Mouse (Mus musculus): ENCODE measurements at regions not wholly inside any gene's neighbourhood (a gene's known extent, or its start where the extent isn't known, plus 50 kb on each side); places are given as distances from the start of the nearest gene placed in this dataset.

DNA sequence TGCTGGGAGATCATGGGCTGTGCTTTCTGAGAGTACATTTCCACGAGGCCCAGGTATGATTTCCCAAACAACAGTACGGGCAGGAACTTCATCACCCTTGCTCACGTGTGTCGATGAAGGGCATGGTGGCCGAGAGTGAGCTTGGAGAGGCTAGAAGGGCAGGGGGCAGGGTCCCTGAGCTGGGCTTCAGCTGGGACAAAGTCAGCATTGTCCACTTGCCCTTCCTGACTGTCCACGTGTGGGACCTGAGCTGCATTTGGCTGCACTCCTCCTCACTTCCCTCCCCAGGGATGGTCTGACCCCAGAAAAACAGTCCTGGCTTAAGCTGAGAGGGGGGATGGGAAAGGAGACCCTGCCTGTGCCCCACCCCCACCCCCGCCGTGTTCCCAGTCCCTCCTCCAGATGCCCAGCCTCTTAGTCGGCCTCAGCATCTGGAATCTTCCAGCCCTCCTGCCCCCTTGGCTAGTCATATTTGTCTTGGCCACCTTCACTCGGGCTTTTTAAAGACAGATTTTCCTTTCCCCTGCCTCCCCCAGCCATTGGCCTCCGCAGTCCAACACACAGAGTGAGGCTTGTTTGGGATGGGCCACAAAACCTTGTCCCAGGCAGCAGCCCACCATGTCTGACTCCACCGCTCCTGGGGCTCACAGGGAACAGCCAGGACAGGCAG lies 58.6 kb downstream of the Isg20 start:
- no peak for ATAC-seq (replicated peaks; ENCODE audit: low read depth, poor library complexity, severe bottlenecking)

DNA sequence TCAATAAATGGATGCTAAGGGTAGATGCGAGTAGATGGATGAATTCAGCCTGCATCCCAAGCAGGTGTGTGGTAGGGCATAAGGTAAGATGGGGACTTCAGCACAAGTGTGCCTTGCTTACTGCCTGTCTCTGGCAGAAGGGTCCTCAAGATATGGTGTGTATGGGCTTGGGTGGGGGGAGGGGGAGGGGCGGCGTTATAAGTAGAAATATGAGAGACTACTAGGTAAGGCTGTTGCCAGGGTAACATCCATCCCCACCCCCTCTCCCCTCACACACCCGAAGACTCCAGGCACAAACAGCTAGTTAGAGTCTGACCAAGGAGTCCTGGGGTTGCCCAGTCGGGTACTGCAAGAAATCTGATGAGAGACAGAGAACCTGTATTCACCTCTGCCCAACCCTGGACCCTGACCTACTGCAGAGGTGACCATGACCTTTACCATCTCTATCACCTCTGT lies 63.5 kb upstream of the Acan start:
- no peak for ATAC-seq (replicated peaks; ENCODE audit: low read depth, poor library complexity, severe bottlenecking)

DNA sequence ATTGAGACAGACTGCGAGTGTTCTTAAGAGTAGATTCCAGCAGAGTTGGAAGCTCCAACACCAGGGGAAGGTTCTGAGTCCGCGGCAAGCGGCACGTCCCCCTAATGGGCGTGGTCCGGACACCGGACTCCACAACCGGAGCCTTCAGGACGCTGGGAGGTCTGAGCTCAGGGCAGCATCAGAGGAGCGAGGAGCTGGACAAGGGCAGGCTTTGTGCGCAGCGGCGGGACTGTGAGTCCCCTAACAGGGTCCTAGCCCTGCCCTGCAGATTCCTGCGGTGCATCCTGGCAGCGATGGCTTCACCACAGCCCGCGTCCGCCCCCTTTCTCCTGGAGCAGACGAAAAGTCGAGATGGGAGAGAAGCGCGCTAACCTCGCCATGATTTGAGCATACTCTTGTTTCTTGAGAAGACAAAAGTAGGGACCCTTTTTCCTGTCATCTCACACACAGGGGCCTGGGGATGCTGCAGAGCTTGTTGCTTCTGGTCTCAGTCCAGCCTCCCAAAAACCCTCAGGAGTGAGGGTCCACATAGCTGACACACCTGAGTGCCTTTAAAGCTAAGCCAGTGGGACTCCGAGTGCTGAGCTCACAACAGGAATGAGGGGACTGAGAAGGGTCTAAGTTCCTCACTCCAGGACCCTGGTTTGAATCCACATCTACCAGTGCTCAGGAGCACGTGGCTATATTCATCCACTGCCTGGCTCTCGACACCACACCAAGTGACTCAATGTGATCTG lies 62.8 kb upstream of the Acan start:
- 0 out of 2 replicates have a peak, but pooled peaks have one; percentile 36 for ATAC-seq (replicated peaks; ENCODE audit: low read depth, poor library complexity, severe bottlenecking)

- ATAC-seq (replicated peaks; ENCODE audit: low read depth, poor library complexity, severe bottlenecking): no peak
Observed at GRCm38 (mm10) chr7:78992991-78993390, 60.3 kb upstream of the Acan start.

GRCm38 (mm10) chr7:78994134-78994533 lies 59.1 kb upstream of the Acan start:
- no peak for ATAC-seq (replicated peaks; ENCODE audit: low read depth, poor library complexity, severe bottlenecking)

DNA sequence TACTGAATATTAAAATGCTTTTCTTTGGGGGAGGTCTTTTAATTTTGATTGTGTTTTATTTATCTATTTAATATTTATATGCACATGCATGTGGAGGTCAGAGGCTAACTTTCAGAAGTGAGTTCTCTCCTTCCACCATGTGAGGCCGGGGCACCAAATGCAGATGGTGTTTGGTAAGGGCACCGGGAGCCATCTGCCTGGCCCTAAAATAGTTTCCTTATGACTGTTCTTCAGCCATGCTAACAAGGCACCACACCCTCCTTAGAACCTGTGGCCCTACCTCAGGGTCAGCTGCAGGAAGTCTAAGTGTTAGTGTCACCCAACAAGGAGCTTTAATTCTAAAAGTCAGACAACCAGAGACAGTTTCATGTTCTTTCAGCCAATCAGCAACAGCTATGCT lies 58.2 kb upstream of the Acan start:
- no peak for ATAC-seq (replicated peaks; ENCODE audit: low read depth, poor library complexity, severe bottlenecking)

GRCm38 (mm10) chr7:78995820-78996219 lies 57.5 kb upstream of the Acan start:
- ATAC-seq (replicated peaks; ENCODE audit: low read depth, poor library complexity, severe bottlenecking): no peak

Data from common myeloid progenitor, adult 5-6 weeks (primary cell).